Mouse (Mus musculus) E14TG2a.4 (cell line): ENCODE measurements around the gene Cd274.

Experiments
- H3K27me3 ChIP-seq: 2 replicates; pipeline ENCODE4 v1.6.1; 2014; ENCODE audit warnings: low read length, control low read depth; ENCODE audit not compliant: insufficient read depth
- H3K36me3 ChIP-seq: 2 replicates; pipeline ENCODE4 v1.6.1; 2014; ENCODE audit warnings: low read length, control low read depth; ENCODE audit not compliant: insufficient read depth
- H3K4me1 ChIP-seq: replicated peaks from 2 replicates; pipeline ENCODE4 v1.6.1; 2014; ENCODE audit warnings: low read depth, low read length, control low read depth
- H3K4me3 ChIP-seq: replicated peaks from 2 replicates; pipeline ENCODE4 v1.5.1; 2014; ENCODE audit warnings: mild to moderate bottlenecking, low read length
- H3K9me3 ChIP-seq: 2 replicates; pipeline ENCODE4 v1.6.1; 2014; ENCODE audit warnings: low read length, control low read depth
- CTCF ChIP-seq: conservative IDR thresholded peaks from 2 replicates; pipeline ENCODE4 v1.5.1; 2014; ENCODE audit warnings: low read length
- NANOG ChIP-seq: IDR thresholded peaks from 2 replicates; pipeline ENCODE4 v1.6.1; 2014; ENCODE audit warnings: borderline replicate concordance, low read length, mixed read lengths
- POU5F1 ChIP-seq: IDR thresholded peaks from 2 replicates; pipeline ENCODE4 v1.6.1; 2014; ENCODE audit warnings: low read length, borderline replicate concordance

Gene Cd274

GRCm38 (mm10) chr19:29366969-29367622 lies at the start of gene Cd274, which contains the start of gene Plgrkt:
Cd274 (plus strand) TSS chr19:29367455.
Plgrkt (minus strand) TSS chr19:29367390.
- TF ChIP-seq POU5F1 (no peak), NANOG (no peak), CTCF (no peak)
- peaks cover 23% of the 10 kb centered on the region for H3K27me3 ChIP-seq
- H3K9me3 ChIP-seq: no peaks in the 10 kb centered on the region
- peaks cover 27% of the 10 kb centered on the region for H3K4me1 ChIP-seq
- H3K4me3 ChIP-seq: peak within 1 kb of the TSS; percentile 43
- no peaks in the 10 kb centered on the region for H3K36me3 ChIP-seq

DNA sequence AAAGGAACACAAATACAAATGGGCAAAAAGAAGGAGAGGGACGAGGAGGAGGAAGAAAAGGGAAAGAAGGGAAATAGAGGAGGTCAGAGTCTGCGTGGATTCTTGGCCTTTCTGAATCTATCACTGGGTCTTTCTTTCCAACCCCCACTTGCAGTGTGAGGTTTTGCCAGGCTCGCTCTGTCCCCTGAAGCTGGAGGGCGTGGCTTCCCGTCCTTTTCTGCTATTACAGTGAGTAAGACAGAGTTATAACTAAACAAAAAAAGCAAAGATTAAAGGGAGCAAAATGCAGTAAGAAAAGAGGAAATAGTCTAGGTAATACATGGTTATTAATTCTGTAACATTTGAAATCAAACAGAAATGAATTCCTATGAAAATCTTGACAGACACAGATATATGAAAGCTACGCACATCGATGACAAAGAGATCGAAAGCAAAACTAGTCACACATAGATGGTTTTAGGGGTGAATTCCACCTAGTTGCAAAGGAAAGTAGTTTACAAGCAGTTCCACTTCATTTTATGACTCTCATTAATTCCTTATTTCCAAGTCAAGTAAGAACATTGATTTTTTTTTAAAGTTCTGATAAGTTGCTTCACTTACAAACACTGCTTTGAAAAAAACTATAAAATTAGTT lies 43.7 kb upstream of the Cd274 start:
- H3K36me3 ChIP-seq: no peaks in the 10 kb centered on the region
- peaks cover 10% of the 10 kb centered on the region for H3K4me1 ChIP-seq
- H3K9me3 ChIP-seq: no peaks in the 10 kb centered on the region
- no peak overlapping the region for H3K4me3 ChIP-seq
- H3K27me3 ChIP-seq: 0 out of 2 replicates have a peak, but pooled peaks cover 7% of the 10 kb centered on the region
- TF ChIP-seq NANOG: no peak
- TF ChIP-seq CTCF: no peak

DNA sequence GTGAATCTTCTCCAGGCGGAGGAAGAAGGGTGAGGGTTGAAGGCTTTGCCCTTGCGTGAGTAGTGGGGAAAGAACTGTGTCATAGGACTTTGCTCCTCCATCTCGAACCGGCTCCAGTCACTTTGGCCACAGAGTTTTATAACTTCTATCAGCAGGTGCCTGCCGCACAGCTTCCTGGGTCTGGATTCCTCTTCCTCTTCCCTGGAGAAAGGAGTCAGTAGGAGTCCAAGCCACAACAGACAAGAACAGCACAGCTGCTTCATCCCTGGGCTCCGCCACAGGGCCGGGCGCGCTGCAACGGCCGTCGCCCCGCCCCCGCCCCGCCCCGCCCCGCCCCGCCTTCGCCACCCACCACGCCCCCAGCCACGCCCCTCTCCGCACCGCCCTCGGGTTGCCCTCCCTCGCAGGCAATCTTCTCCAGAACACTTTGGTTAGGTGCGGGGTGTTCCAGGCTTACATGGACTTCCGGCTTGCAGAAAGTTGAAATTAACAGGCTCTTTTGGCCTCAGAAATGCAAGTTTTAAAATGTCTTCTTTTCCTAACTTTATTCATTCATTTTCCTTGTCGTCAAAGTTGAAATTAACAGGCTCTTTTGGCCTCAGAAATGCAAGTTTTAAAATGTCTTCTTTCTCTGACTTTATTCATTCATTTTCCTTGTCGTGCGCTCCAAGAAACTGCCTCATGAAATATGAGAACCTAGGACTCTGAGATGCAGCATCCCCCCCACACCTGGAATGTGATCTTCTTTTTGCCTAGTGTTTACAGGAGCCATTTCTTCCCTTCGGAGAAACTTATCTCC lies 42.0 kb upstream of the Cd274 start, which contains the start of gene Insl6:
TSS of gene Insl6 (minus strand) at position 304 of the 799 bp plus-strand sequence.
- Histone ChIP-seq H3K4me3 (peak within 1 kb of the TSS; percentile 60), H3K4me1 (peaks cover 10% of the 10 kb centered on the region), H3K27me3 (0 out of 2 replicates have a peak, but pooled peaks cover 7% of the 10 kb centered on the region), H3K9me3 (no peaks in the 10 kb centered on the region), H3K36me3 (no peaks in the 10 kb centered on the region)
- no peak for TF ChIP-seq CTCF
- TF ChIP-seq POU5F1: no peak
- TF ChIP-seq NANOG: no peak

GRCm38 (mm10) chr19:29325852-29326180 lies 41.4 kb upstream of the Cd274 start:
- H3K4me1 ChIP-seq: peaks cover 10% of the 10 kb centered on the region
- H3K4me3 ChIP-seq: no peak overlapping the region
- no peak for TF ChIP-seq NANOG
- no peak for TF ChIP-seq POU5F1
- TF ChIP-seq CTCF: no peak
- 0 out of 2 replicates have a peak, but pooled peaks cover 7% of the 10 kb centered on the region for H3K27me3 ChIP-seq
- H3K36me3 ChIP-seq: no peaks in the 10 kb centered on the region
- no peaks in the 10 kb centered on the region for H3K9me3 ChIP-seq

DNA sequence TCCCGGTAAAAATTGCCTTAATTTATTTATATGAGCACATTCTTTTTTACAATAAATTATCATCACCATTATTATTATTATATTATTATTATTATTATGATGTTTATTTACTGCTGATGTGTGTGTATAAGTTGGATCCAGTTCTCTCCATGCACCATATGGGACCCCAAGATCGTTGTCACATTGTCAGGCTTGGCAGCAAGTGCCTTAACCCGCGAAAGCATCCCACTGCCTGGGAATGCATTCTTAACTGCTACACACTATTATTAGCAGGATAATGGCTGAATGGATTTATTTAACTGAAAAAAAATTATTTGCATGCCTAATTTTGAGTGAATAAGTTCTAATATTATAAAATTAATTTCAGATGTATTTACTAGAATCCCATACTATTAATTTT lies 40.9 kb upstream of the Cd274 start:
- Histone ChIP-seq H3K36me3 (no peaks in the 10 kb centered on the region), H3K4me1 (peaks cover 10% of the 10 kb centered on the region), H3K4me3 (no peak overlapping the region), H3K9me3 (no peaks in the 10 kb centered on the region), H3K27me3 (0 out of 2 replicates have a peak, but pooled peaks cover 7% of the 10 kb centered on the region)
- TF ChIP-seq CTCF: no peak
- no peak for TF ChIP-seq POU5F1
- TF ChIP-seq NANOG: no peak

- TF ChIP-seq POU5F1 (no peak), NANOG (no peak), CTCF (no peak; the same call in 1 of the 2 replicates)
- Histone ChIP-seq H3K4me1 (peaks cover 10% of the 10 kb centered on the region), H3K9me3 (no peaks in the 10 kb centered on the region), H3K36me3 (no peaks in the 10 kb centered on the region), H3K27me3 (0 out of 2 replicates have a peak, but pooled peaks cover 7% of the 10 kb centered on the region), H3K4me3 (no peak overlapping the region)
Observed at GRCm38 (mm10) chr19:29326822-29327552, 40.3 kb upstream of the Cd274 start.

- Histone ChIP-seq H3K4me1 (peaks cover 16% of the 10 kb centered on the region), H3K4me3 (peak within 1 kb of the TSS; percentile 72), H3K27me3 (peaks cover 8% of the 10 kb centered on the region), H3K9me3 (no peaks in the 10 kb centered on the region), H3K36me3 (no peaks in the 10 kb centered on the region)
- TF ChIP-seq POU5F1 (no peak), NANOG (no peak), CTCF (no peak)
Observed at GRCm38 (mm10) chr19:29334068-29334745, 33.0 kb upstream of the Cd274 start, which contains the start of gene Rln1. Rln1 (minus strand) TSS chr19:29334670.
